Mouse (Mus musculus): ENCODE measurements around the gene Rpl5.

Gene Rpl5

GRCm38 (mm10) chr5:107900206-107901013, at the start of gene Rpl5:
Rpl5 (plus strand) TSS chr5:107900502.
- DNase-seq (ENCODE audit: low read depth, low spot score) = peak; percentile 98

- no peak for DNase-seq (ENCODE audit: low read depth, low spot score)
Measured at GRCm38 (mm10) chr5:107853807-107854206, 46.5 kb upstream of the Rpl5 start.

GRCm38 (mm10) chr5:107854556-107854955, 45.7 kb upstream of the Rpl5 start:
- DNase-seq (ENCODE audit: low read depth, low spot score) = no peak

DNA sequence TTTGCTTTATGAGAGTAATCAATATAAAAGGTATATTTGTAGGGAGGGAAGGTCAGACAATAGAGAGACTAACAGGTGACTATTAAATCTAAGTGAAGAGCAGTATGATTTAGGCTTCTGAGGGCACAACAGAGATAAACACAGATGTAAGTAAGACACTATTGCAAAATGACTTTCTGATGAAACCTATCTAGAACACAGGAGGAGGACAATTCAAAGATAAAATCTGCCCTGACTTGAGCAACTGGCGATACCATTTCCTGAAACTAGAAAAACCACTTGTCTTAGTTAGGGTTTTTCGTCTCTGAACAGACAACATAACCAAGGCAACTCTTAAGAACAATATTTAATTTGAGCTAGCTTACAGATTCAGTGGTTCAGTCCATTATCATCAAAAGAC, 44.8 kb upstream of the Rpl5 start:
- DNase-seq (ENCODE audit: low read depth, low spot score) = no peak

DNA sequence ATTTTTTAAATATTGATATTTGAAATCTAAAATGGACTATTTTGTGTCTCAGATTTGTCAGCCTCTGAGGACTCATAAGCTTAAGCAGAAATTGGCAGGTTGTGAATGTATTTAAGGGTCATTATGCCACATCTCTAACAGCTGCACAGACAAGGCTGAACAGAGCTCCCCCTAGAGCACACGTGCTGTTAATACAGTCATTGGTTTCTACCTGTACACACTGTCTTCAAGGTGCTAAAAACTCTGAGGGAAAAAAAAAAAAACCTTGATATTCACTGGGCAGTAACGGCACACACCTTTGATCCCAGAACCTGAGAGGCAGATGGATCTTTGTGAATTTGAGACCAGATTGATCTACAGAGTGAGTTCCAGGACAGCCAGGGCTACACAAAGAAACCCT, 41.3 kb upstream of the Rpl5 start:
- DNase-seq (ENCODE audit: low read depth, low spot score) = peak; percentile 15

- DNase-seq (ENCODE audit: low read depth, low spot score) = no peak
Measured at GRCm38 (mm10) chr5:107863971-107864370, 36.3 kb upstream of the Rpl5 start.

- DNase-seq (ENCODE audit: low read depth, low spot score) = no peak
Measured at GRCm38 (mm10) chr5:107866127-107867126, 33.9 kb upstream of the Rpl5 start.

DNA sequence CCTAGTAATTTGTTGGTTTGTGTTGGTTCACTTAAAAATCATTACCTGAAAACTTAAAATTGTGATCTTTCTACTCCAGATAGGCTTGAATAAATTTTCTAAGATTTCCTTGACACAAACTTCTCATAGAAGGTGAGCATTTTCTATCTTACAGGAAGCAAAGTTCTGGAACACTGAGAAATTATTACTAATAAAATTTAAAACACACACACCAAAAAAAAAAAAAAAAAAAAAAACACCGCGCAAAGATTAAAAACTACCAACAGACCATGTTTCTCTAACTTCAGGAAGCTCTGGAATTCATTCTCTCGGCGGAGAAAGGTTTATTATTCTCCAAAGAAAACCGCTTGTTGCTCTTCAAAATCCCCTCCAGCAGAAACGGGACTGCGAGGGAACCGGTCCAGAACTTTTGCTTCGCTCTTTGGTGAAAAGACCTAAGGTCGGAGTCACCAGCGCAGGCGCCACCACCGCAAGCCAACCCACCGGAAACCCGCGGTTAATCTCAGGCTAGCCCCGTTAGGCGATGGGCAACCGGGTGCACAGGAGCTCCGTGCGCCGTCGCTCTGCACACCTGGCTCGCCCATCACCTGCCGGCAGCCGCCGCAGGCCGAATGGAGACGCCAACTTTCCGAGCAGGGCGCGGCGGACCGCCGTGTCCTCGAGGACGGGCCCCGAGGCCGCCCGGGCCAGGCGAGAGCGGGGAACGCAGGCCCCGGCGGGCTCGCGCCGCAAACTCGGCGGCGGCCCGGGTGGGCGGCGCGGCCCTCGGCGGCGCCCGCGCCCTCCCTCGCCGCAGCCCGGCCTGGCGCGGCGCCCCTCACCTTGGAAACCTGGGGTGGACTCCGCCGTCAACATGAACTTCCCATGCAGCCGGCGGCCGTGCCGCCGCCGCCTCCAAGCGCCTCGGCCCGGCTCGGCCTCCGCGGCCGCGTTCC, 32.1 kb upstream of the Rpl5 start:
- peak; percentile 78 for DNase-seq (ENCODE audit: low read depth, low spot score)

GRCm38 (mm10) chr5:107868905-107869424, 31.3 kb upstream of the Rpl5 start:
- peak; percentile 93 for DNase-seq (ENCODE audit: low read depth, low spot score)

DNA sequence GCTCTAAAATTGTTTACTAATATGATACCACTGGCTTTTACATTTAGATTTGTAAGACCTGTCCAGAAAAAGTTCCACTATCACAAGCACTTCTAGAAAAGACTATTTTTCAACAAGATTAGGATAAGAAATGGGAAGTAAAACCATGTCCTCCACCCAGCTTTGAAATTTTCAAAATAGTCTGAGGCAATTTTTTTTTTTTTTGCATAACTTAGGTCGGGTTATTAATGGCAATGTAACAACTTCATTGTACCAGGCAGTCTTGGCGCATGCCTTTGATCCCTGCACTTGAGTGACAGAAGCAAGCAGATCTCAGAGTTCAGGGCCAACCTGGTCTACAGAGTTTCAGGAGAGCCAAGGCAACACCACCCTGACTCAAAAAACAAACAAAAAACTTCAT, 30.6 kb upstream of the Rpl5 start:
- peak; percentile 9 for DNase-seq (ENCODE audit: low read depth, low spot score)

- no peak for DNase-seq (ENCODE audit: low read depth, low spot score)
Measured at GRCm38 (mm10) chr5:107873330-107873729, 27.0 kb upstream of the Rpl5 start.

- DNase-seq (ENCODE audit: low read depth, low spot score) = no peak
Measured at GRCm38 (mm10) chr5:107873886-107874302, 26.4 kb upstream of the Rpl5 start.

GRCm38 (mm10) chr5:107874561-107875260, 25.6 kb upstream of the Rpl5 start, which contains the start of gene Evi5:
Evi5 (minus strand) TSS chr5:107875107.
- DNase-seq (ENCODE audit: low read depth, low spot score) = peak; percentile 73

- DNase-seq (ENCODE audit: low read depth, low spot score) = no peak
Measured at GRCm38 (mm10) chr5:107875261-107875611, 25.1 kb upstream of the Rpl5 start.

DNA sequence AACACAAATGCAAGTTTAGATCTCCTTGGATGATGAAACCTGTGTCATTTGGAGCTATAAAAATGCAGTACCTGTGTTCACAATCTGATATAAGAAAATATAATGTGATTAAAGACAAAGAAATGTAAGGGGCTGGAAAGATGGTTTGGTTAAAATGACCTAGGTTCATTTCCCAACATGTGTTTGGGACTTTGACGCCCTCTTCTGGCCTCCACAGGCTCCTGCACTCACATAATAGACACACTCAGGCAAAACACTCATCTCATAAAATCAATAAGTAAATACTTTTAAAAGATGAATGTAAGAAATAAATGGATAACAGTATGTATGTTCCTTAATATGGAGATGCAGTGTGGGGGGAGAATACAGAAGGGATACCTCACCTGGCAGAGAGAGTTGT, 23.2 kb upstream of the Rpl5 start:
- DNase-seq (ENCODE audit: low read depth, low spot score) = no peak

DNA sequence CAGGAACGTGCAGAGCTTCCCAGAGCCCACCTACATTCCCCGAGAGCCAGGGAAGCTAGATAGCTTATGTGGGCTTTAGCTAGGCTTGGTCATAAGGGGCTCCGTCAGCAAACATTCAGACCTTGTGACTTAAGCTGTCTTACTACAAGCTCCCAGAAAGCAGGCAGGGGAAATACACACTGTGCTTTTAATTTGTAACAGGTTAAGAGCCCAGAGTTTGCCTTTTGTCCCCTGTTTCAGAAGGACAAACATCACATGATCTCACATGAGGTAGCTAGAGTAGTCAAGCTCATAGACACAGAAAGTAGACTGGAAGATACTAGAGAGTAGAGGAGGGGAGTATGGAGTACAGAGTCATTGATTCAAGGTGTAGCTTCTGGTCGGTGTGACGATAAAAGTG, 19.6 kb upstream of the Rpl5 start:
- DNase-seq (ENCODE audit: low read depth, low spot score) = no peak

- no peak for DNase-seq (ENCODE audit: low read depth, low spot score)
Measured at GRCm38 (mm10) chr5:107889994-107890888, 10.1 kb upstream of the Rpl5 start.

- peak; percentile 71 for DNase-seq (ENCODE audit: low read depth, low spot score)
Measured at GRCm38 (mm10) chr5:107891515-107891914, 8.8 kb upstream of the Rpl5 start.

- DNase-seq (ENCODE audit: low read depth, low spot score) = no peak
Measured at GRCm38 (mm10) chr5:107894676-107895075, 5.6 kb upstream of the Rpl5 start.
